Mouse (Mus musculus): Measurements from ENCODE around the gene Tmem200a. TPM values are rescaled to one million over a fixed set of nuclear protein-coding genes. Genes with fewer than 3 reads are reported as not detected.
A peak's percentile ranks its signal among the peaks of the same experiment; 100 is the strongest.

The Tmem200a gene
- polyA plus RNA-seq, 1 experiment from 2014 or later = 34.3 TPM

DNA sequence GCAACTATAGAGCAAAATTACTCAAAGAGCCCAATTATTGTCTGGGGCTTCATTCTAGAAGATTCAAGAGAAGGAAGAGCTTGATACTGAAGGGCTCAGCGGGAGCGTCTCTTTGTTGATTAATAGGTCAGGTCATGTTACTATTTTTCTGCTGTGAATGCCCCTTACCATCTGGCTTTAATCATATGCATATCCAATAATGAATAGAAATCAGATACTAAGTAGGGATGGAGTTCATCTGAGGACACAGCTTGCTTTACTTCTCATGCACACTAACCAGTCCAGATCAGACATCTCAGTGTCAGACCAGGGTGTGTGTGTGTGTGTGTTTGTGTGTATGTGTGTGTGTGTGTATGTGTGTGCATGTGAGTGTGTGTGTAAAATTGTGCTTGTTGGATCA is 201.1 kb downstream of the Tmem200a start:
- WGBS = 12% methylated on average over 2 of the region's 2 CpGs
- Histone ChIP-seq H3K36me3 (ENCODE audit: control insufficient read depth, insufficient read depth, low read length) (no peaks in the 10 kb centered on the region), H3K9ac (ENCODE audit: low read depth, low read length) (no peak overlapping the region), H3K4me2 (ENCODE audit: low read length) (no peak overlapping the region), H3K4me1 (ENCODE audit: control insufficient read depth, insufficient read depth, low read length) (0 out of 2 replicates have a peak, but pooled peaks cover 4% of the 10 kb centered on the region), H3K9me3 (replicated peaks; ENCODE audit: control insufficient read depth, low read length, poor library complexity, severe bottlenecking) (no peaks in the 10 kb centered on the region), H3K4me3 (ENCODE audit: low read depth, low read length) (no peak overlapping the region), H3K27ac (ENCODE audit: low read length) (no peak overlapping the region), H3K27me3 (ENCODE audit: control insufficient read depth, insufficient read depth, low read depth, low read length) (no peaks in the 10 kb centered on the region)
- ATAC-seq = no peak

- peak; percentile 80 for ATAC-seq
- Histone ChIP-seq H3K4me2 (ENCODE audit: low read length) (no peak overlapping the region), H3K9me3 (replicated peaks; ENCODE audit: control insufficient read depth, low read length, poor library complexity, severe bottlenecking) (no peaks in the 10 kb centered on the region), H3K27me3 (ENCODE audit: control insufficient read depth, insufficient read depth, low read depth, low read length) (no peaks in the 10 kb centered on the region), H3K4me3 (ENCODE audit: low read depth, low read length) (no peak overlapping the region), H3K9ac (ENCODE audit: low read depth, low read length) (no peak overlapping the region), H3K4me1 (ENCODE audit: control insufficient read depth, insufficient read depth, low read length) (0 out of 2 replicates have a peak, but pooled peaks cover 4% of the 10 kb centered on the region), H3K27ac (ENCODE audit: low read length) (no peak overlapping the region), H3K36me3 (ENCODE audit: control insufficient read depth, insufficient read depth, low read length) (no peaks in the 10 kb centered on the region)
- 17% methylated on average over 3 of the region's 3 CpGs for WGBS
Observed at GRCm38 (mm10) chr10:25876809-25877208, 202.0 kb downstream of the Tmem200a start.

- peak; percentile 56; the same call in 1 of the 2 replicates for ATAC-seq
- Histone ChIP-seq H3K9ac (ENCODE audit: low read depth, low read length) (no peak overlapping the region), H3K4me2 (ENCODE audit: low read length) (no peak overlapping the region), H3K27ac (ENCODE audit: low read length) (no peak overlapping the region), H3K4me3 (ENCODE audit: low read depth, low read length) (no peak overlapping the region), H3K27me3 (ENCODE audit: control insufficient read depth, insufficient read depth, low read depth, low read length) (no peaks in the 10 kb centered on the region), H3K4me1 (ENCODE audit: control insufficient read depth, insufficient read depth, low read length) (no peaks in the 10 kb centered on the region), H3K36me3 (ENCODE audit: control insufficient read depth, insufficient read depth, low read length) (no peaks in the 10 kb centered on the region), H3K9me3 (replicated peaks; ENCODE audit: control insufficient read depth, low read length, poor library complexity, severe bottlenecking) (no peaks in the 10 kb centered on the region)
- 30% methylated on average over 6 of the region's 6 CpGs for WGBS
Observed at GRCm38 (mm10) chr10:25868739-25869138, 210.1 kb downstream of the Tmem200a start.

Other genes with a start within 250 kb of the Tmem200a start
- 1.2 and 2.3 TPM in 2 replicates for gene Gm9767, start 797 bp downstream of the Tmem200a start, polyA plus RNA-seq (2015; fragmentation: Nextera tagmentation; extraction: Ambion mirVana)
- gene Samd3, start 150.7 kb upstream of the Tmem200a start, polyA plus RNA-seq (2015; fragmentation: Nextera tagmentation; extraction: Ambion mirVana) = 3.2 and 7.8 TPM in 2 replicates

All from midbrain, embryonic 16.5 days (tissue).